Mouse (Mus musculus): Measurements from ENCODE around the gene Pxt1. TPM values are rescaled to one million over a fixed set of nuclear protein-coding genes. Genes with fewer than 3 reads are reported as not detected.

Gene Pxt1
- polyA plus RNA-seq, 1 experiment: not detected

- Histone ChIP-seq H3K79me3 (ENCODE audit: low read depth) (no peaks in the 10 kb centered on the region), H3K27me3 (ENCODE audit: control insufficient read depth, insufficient read depth, insufficient read length) (no peaks in the 10 kb centered on the region), H3K4me3 (ENCODE audit: insufficient read depth, poor library complexity, severe bottlenecking) (no peak overlapping the region), H3K36me3 (ENCODE audit: control insufficient read depth, insufficient read depth) (no peaks in the 10 kb centered on the region), H3ac (ENCODE audit: control insufficient read depth, insufficient read length, low read depth) (no peak overlapping the region), H3K79me2 (ENCODE audit: control insufficient read depth, insufficient read depth) (no peaks in the 10 kb centered on the region)
- no peak for TF ChIP-seq FOSL1 (IDR thresholded peaks at IDR 0.05; ENCODE audit: insufficient read depth, low read length, poor library complexity, severe bottlenecking)
- no peak for TF ChIP-seq MYOD1 (IDR thresholded peaks at IDR 0.05; ENCODE audit: control insufficient read depth, insufficient read length, low read depth)
- TF ChIP-seq USF1 (IDR thresholded peaks at IDR 0.05; ENCODE audit: low read depth): no peak
- no peak for TF ChIP-seq MYOG (IDR thresholded peaks at IDR 0.05; ENCODE audit: control insufficient read depth, extremely low read depth, insufficient read length)
- no peak for TF ChIP-seq MAX (IDR thresholded peaks at IDR 0.05)
- no peak for TF ChIP-seq CEBPB (IDR thresholded peaks at IDR 0.05; ENCODE audit: low read depth)
- TF ChIP-seq CTCF (IDR thresholded peaks at IDR 0.05; ENCODE audit: control insufficient read depth, insufficient read depth, insufficient read length): no peak
These were observed 7.5 kb downstream of the Pxt1 start for GRCm38 (mm10) chr17:28936133-28936532.

- Histone ChIP-seq H3K79me3 (ENCODE audit: low read depth) (no peaks in the 10 kb centered on the region), H3K79me2 (ENCODE audit: control insufficient read depth, insufficient read depth) (no peaks in the 10 kb centered on the region), H3K36me3 (ENCODE audit: control insufficient read depth, insufficient read depth) (no peaks in the 10 kb centered on the region), H3K4me3 (ENCODE audit: insufficient read depth, poor library complexity, severe bottlenecking) (no peak overlapping the region), H3K27me3 (ENCODE audit: control insufficient read depth, insufficient read depth, insufficient read length) (no peaks in the 10 kb centered on the region), H3ac (ENCODE audit: control insufficient read depth, insufficient read length, low read depth) (no peak overlapping the region)
- TF ChIP-seq MAX (IDR thresholded peaks at IDR 0.05): no peak
- TF ChIP-seq FOSL1 (IDR thresholded peaks at IDR 0.05; ENCODE audit: insufficient read depth, low read length, poor library complexity, severe bottlenecking): no peak
- no peak for TF ChIP-seq USF1 (IDR thresholded peaks at IDR 0.05; ENCODE audit: low read depth)
- TF ChIP-seq MYOD1 (IDR thresholded peaks at IDR 0.05; ENCODE audit: control insufficient read depth, insufficient read length, low read depth): no peak
- no peak for TF ChIP-seq CTCF (IDR thresholded peaks at IDR 0.05; ENCODE audit: control insufficient read depth, insufficient read depth, insufficient read length)
- no peak for TF ChIP-seq CEBPB (IDR thresholded peaks at IDR 0.05; ENCODE audit: low read depth)
- no peak for TF ChIP-seq MYOG (IDR thresholded peaks at IDR 0.05; ENCODE audit: control insufficient read depth, extremely low read depth, insufficient read length)
These were observed 9.3 kb downstream of the Pxt1 start for GRCm38 (mm10) chr17:28934120-28934916.

GRCm38 (mm10) chr17:28932274-28932673 lies 11.4 kb downstream of the Pxt1 start:
- Histone ChIP-seq H3K4me3 (ENCODE audit: insufficient read depth, poor library complexity, severe bottlenecking) (no peak overlapping the region), H3ac (ENCODE audit: control insufficient read depth, insufficient read length, low read depth) (no peak overlapping the region), H3K27me3 (ENCODE audit: control insufficient read depth, insufficient read depth, insufficient read length) (no peaks in the 10 kb centered on the region), H3K79me2 (ENCODE audit: control insufficient read depth, insufficient read depth) (no peaks in the 10 kb centered on the region), H3K36me3 (ENCODE audit: control insufficient read depth, insufficient read depth) (no peaks in the 10 kb centered on the region), H3K79me3 (ENCODE audit: low read depth) (no peaks in the 10 kb centered on the region)
- TF ChIP-seq CEBPB (IDR thresholded peaks at IDR 0.05; ENCODE audit: low read depth): no peak
- TF ChIP-seq FOSL1 (IDR thresholded peaks at IDR 0.05; ENCODE audit: insufficient read depth, low read length, poor library complexity, severe bottlenecking): no peak
- TF ChIP-seq USF1 (IDR thresholded peaks at IDR 0.05; ENCODE audit: low read depth): no peak
- TF ChIP-seq MAX (IDR thresholded peaks at IDR 0.05): no peak
- no peak for TF ChIP-seq MYOD1 (IDR thresholded peaks at IDR 0.05; ENCODE audit: control insufficient read depth, insufficient read length, low read depth)
- TF ChIP-seq CTCF (IDR thresholded peaks at IDR 0.05; ENCODE audit: control insufficient read depth, insufficient read depth, insufficient read length): no peak
- TF ChIP-seq MYOG (IDR thresholded peaks at IDR 0.05; ENCODE audit: control insufficient read depth, extremely low read depth, insufficient read length): no peak

GRCm38 (mm10) chr17:28931436-28932211 lies 12.0 kb downstream of the Pxt1 start:
- H3K4me3 ChIP-seq (ENCODE audit: insufficient read depth, poor library complexity, severe bottlenecking): no peak overlapping the region
- TF ChIP-seq MAX (IDR thresholded peaks at IDR 0.05) (no peak), CEBPB (IDR thresholded peaks at IDR 0.05; ENCODE audit: low read depth) (no peak), MYOD1 (IDR thresholded peaks at IDR 0.05; ENCODE audit: control insufficient read depth, insufficient read length, low read depth) (no peak), CTCF (IDR thresholded peaks at IDR 0.05; ENCODE audit: control insufficient read depth, insufficient read depth, insufficient read length) (no peak), FOSL1 (IDR thresholded peaks at IDR 0.05; ENCODE audit: insufficient read depth, low read length, poor library complexity, severe bottlenecking) (no peak), USF1 (IDR thresholded peaks at IDR 0.05; ENCODE audit: low read depth) (no peak), MYOG (IDR thresholded peaks at IDR 0.05; ENCODE audit: control insufficient read depth, extremely low read depth, insufficient read length) (no peak)
- no peaks in the 10 kb centered on the region for H3K27me3 ChIP-seq (ENCODE audit: control insufficient read depth, insufficient read depth, insufficient read length)

GRCm38 (mm10) chr17:28930392-28931074 lies 13.1 kb downstream of the Pxt1 start:
- no peak overlapping the region for H3K4me3 ChIP-seq (ENCODE audit: insufficient read depth, poor library complexity, severe bottlenecking)
- H3K79me3 ChIP-seq (ENCODE audit: low read depth): no peaks in the 10 kb centered on the region
- H3K79me2 ChIP-seq (ENCODE audit: control insufficient read depth, insufficient read depth): no peaks in the 10 kb centered on the region
- H3K27me3 ChIP-seq (ENCODE audit: control insufficient read depth, insufficient read depth, insufficient read length): no peaks in the 10 kb centered on the region
- H3K36me3 ChIP-seq (ENCODE audit: control insufficient read depth, insufficient read depth): no peaks in the 10 kb centered on the region
- no peak for TF ChIP-seq MYOG (IDR thresholded peaks at IDR 0.05; ENCODE audit: control insufficient read depth, extremely low read depth, insufficient read length)
- TF ChIP-seq CTCF (IDR thresholded peaks at IDR 0.05; ENCODE audit: control insufficient read depth, insufficient read depth, insufficient read length): peak; percentile 2
- no peak overlapping the region for H3ac ChIP-seq (ENCODE audit: control insufficient read depth, insufficient read length, low read depth)

More at GRCm38 (mm10) chr17:28931436-28932211, 12.0 kb downstream of the Pxt1 start:
- H3K36me3 ChIP-seq (ENCODE audit: control insufficient read depth, insufficient read depth): no peaks in the 10 kb centered on the region
- H3ac ChIP-seq (ENCODE audit: control insufficient read depth, insufficient read length, low read depth): no peak overlapping the region
- no peaks in the 10 kb centered on the region for H3K79me3 ChIP-seq (ENCODE audit: low read depth)
- no peaks in the 10 kb centered on the region for H3K79me2 ChIP-seq (ENCODE audit: control insufficient read depth, insufficient read depth)
